Mouse (Mus musculus): ENCODE measurements at regions not wholly inside any gene's neighbourhood (a gene's known extent, or its start where the extent isn't known, plus 50 kb on each side); places are given as distances from the start of the nearest gene placed in this dataset.
A peak's percentile ranks its signal among the peaks of the same experiment; 100 is the strongest.

- no peak for ATAC-seq (ENCODE audit: insufficient number of reproducible peaks, low FRiP score, low TSS enrichment)
Observed at GRCm38 (mm10) chr4:8926642-8927275, 687.9 kb upstream of the Car8 start.

DNA sequence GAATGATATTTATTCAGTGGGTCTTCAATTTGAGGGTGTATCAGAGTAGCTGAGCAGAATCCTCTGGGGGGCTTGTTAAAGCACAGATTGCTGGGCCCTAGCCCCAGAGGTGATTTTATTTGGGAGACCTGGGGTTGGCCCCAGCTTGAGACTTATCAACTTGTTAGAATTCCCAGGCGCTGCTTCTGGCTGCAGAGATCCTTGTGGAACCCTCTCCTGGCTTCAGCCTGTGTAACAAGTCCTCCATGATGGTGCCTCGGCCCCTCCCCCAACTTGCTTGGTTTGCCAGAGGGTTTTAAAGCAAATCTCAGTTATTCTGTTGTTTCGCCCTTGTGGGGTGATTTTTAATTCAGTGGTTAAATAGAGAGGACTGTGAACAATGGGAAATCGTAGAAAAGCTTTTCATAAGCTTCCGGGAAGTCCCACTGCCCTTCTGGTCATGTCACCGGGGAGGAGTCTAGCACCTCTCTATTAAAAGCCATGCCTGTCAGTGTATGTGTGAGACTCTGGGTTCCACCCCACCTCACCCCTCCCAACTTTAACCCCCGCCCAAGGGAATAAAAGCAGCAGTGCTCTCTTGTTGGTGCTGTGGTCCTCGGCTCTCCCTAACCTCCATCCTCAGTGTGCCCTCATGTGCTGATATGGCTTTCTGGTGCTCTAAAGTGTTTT, 684.0 kb upstream of the Car8 start:
- no peak for ATAC-seq (ENCODE audit: insufficient number of reproducible peaks, low FRiP score, low TSS enrichment)

DNA sequence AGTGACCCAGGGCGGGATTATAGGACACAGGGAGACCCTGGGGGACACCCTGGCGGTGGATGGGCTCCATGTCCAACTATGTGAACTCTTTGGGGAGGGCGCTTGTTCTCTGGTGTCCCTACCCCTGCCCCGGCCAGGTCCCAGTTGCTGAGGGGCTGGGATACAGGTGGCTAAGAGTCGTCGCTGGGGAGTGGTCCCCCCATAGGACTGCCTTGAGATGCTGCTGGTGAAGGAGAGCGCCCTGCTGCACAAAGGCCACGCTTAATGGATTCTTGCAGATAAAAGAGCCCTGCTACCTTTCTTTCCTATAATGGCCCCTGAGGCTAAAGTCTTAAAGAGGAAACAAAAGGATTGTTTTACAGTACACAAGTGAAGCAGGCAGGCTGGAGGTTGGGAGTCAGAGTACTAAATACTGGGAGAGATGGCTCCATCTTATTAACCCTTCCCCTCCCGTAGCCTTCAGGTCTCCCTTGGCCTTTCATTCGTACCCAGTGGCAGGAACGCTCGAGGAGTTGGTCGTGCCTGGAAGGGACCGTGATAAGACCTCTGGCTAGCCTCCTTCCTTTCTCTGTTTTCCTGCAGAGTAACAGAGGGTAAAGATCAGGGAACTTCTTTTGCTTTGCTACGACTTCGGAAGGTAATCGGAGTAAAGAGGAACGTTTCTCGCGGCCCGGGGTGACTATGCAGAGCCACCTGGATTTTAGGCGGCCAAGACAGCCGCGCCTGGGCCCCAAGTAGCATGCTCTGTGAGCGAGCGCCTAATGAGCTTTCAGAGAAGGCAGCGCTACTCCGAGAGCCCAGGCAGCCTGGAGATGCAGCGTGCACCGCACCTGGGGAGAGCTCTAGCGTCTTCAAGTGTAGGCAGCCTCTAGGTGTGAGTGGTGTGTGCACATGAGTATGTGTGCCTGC, 682.9 kb upstream of the Car8 start:
- ATAC-seq (ENCODE audit: insufficient number of reproducible peaks, low FRiP score, low TSS enrichment) = peak; percentile 40; the same call in 1 of the 2 replicates

DNA sequence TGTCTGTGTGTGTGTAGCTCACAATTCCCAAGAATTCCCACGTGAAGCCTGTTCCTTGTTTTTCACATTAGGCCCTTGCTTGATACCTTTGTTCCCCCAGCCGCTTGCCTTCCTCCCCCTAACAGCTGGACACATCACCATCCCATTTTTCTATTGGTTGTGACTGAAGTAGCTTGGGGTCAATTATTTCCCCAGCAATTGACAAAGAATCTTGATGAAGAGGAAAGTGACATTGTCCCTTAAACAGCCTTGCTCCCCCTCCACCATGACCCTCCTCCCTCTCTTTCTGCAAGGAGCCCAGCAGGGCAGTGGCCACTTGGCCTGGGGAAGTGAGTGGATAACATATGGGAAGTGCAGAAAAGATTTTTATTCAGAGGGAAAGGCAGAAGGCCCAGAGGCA, 681.5 kb upstream of the Car8 start:
- ATAC-seq (ENCODE audit: insufficient number of reproducible peaks, low FRiP score, low TSS enrichment) = no peak

- ATAC-seq (ENCODE audit: insufficient number of reproducible peaks, low FRiP score, low TSS enrichment) = no peak
Observed at GRCm38 (mm10) chr4:8919366-8919984, 680.6 kb upstream of the Car8 start.

Measured in cerebellum, adult (tissue).